Mouse (Mus musculus) lung, embryonic 16.5 days (tissue): ENCODE data around the gene Tmem135. TPM values are rescaled to one million over a fixed set of nuclear protein-coding genes. Genes with fewer than 3 reads are reported as not detected.
A peak's percentile ranks its signal among the peaks of the same experiment; 100 is the strongest.

Experiments
- ATAC-seq: fragments of 200-750 bp; cut with Nextera tagmentation; 2 replicates; pipeline ENCODE4 v1.8.0; 2017; ENCODE audit warnings: low read depth, mild to moderate bottlenecking, moderate library complexity
- H3K27ac ChIP-seq: fragments of 300-500 bp; sonication (generic); 2 replicates; pipeline ENCODE4 v1.5.1; 2014; ENCODE audit warnings: mild to moderate bottlenecking, control low read depth, low read length
- H3K27me3 ChIP-seq: fragments of 300-500 bp; sonication (generic); 2 replicates; pipeline ENCODE4 v1.6.1; 2014; ENCODE audit warnings: low read depth, low read length, mixed read lengths; ENCODE audit not compliant: control insufficient read depth, insufficient read depth
- H3K36me3 ChIP-seq: fragments of 300-500 bp; sonication (generic); 2 replicates; pipeline ENCODE4 v1.6.1; 2014; ENCODE audit warnings: low read length; ENCODE audit not compliant: control insufficient read depth, insufficient read depth
- H3K4me1 ChIP-seq: fragments of 300-500 bp; sonication (generic); replicated peaks from 2 replicates; pipeline ENCODE4 v1.6.1; 2014; ENCODE audit warnings: low read length, mixed read lengths; ENCODE audit not compliant: control insufficient read depth, insufficient read depth
- H3K4me2 ChIP-seq: fragments of 300-500 bp; sonication (generic); 2 replicates; pipeline ENCODE4 v1.6.1; 2014; ENCODE audit warnings: low read depth, low read length, control low read depth
- H3K4me3 ChIP-seq: fragments of 300-500 bp; sonication (generic); 2 replicates; pipeline ENCODE4 v1.5.1; 2014; ENCODE audit warnings: mild to moderate bottlenecking, low read length, control low read depth
- H3K9ac ChIP-seq: fragments of 300-500 bp; sonication (generic); 2 replicates; pipeline ENCODE4 v1.6.1; 2014; ENCODE audit warnings: low read length, control low read depth
- H3K9me3 ChIP-seq: fragments of 300-500 bp; sonication (generic); 2 replicates; pipeline ENCODE4 v1.6.1; 2016; ENCODE audit warnings: low read length; ENCODE audit not compliant: control insufficient read depth
- WGBS: fragments of 180-500 bp; shearing (Covaris S2); extraction: QIAGEN DNeasy Blood & Tissue Kit; methylation state at CpG from one replicate; pipeline ENCODE4 v1.1.7; 2014; 5-methylcytosine and 5-hydroxymethylcytosine counted together
- polyA plus RNA-seq: library from polyadenylated mRNA; unstranded; fragments of >200 nt; fragmentation: Nextera tagmentation; extraction: Ambion mirVana; gene quantifications from 2 replicates; pipeline ENCODE4 v1.2.1, GENCODE M21; 2015

Tmem135 gene
- polyA plus RNA-seq, 1 experiment from 2014 or later: 29.0 TPM

GRCm38 (mm10) chr7:89380935-89381705 is 22.9 kb downstream of the Tmem135 start:
- no peaks in the 10 kb centered on the region for H3K9me3 ChIP-seq
- peaks cover 8% of the 10 kb centered on the region for H3K4me1 ChIP-seq
- no peak overlapping the region for H3K4me3 ChIP-seq
- no peaks in the 10 kb centered on the region for H3K36me3 ChIP-seq
- no peaks in the 10 kb centered on the region for H3K27me3 ChIP-seq
- ATAC-seq: no peak
- no peak overlapping the region for H3K4me2 ChIP-seq
- H3K27ac ChIP-seq: peak overlapping the region; percentile 63
- 37% methylated on average over 7 of the region's 7 CpGs for WGBS
- H3K9ac ChIP-seq: no peak overlapping the region

GRCm38 (mm10) chr7:89371623-89372295 is 32.3 kb downstream of the Tmem135 start:
- no peak overlapping the region for H3K4me2 ChIP-seq
- no peak overlapping the region for H3K27ac ChIP-seq

GRCm38 (mm10) chr7:89370917-89371316 is 33.1 kb downstream of the Tmem135 start:
- H3K27me3 ChIP-seq: no peaks in the 10 kb centered on the region
- 0 out of 2 replicates have a peak overlapping the region, but pooled peaks have one; percentile 6 for H3K27ac ChIP-seq
- H3K9ac ChIP-seq: no peak overlapping the region
- H3K4me2 ChIP-seq: no peak overlapping the region
- ATAC-seq: peak; percentile 81
- H3K9me3 ChIP-seq: no peaks in the 10 kb centered on the region
- no peak overlapping the region for H3K4me3 ChIP-seq
- H3K4me1 ChIP-seq: peaks cover 5% of the 10 kb centered on the region; the same call in 1 of the 2 replicates
- H3K36me3 ChIP-seq: no peaks in the 10 kb centered on the region
- whole genome bisulfite sequencing: 10% methylated on average over 1 of the region's 1 CpGs

More at GRCm38 (mm10) chr7:89371623-89372295, 32.3 kb downstream of the Tmem135 start:
- H3K4me3 ChIP-seq: no peak overlapping the region
- H3K4me1 ChIP-seq: peaks cover 5% of the 10 kb centered on the region; the same call in 1 of the 2 replicates
- 42% methylated on average over 6 of the region's 6 CpGs for WGBS
- 0 out of 2 replicates have a peak, but pooled peaks have one; percentile 28 for ATAC-seq
- H3K9ac ChIP-seq: no peak overlapping the region
- H3K9me3 ChIP-seq: no peaks in the 10 kb centered on the region
- no peaks in the 10 kb centered on the region for H3K27me3 ChIP-seq
- H3K36me3 ChIP-seq: no peaks in the 10 kb centered on the region

GRCm38 (mm10) chr7:89370086-89370485 is 33.9 kb downstream of the Tmem135 start:
- Histone ChIP-seq H3K36me3 (no peaks in the 10 kb centered on the region), H3K4me3 (no peak overlapping the region), H3K9ac (no peak overlapping the region), H3K9me3 (no peaks in the 10 kb centered on the region), H3K27me3 (no peaks in the 10 kb centered on the region), H3K4me2 (no peak overlapping the region), H3K4me1 (peaks cover 5% of the 10 kb centered on the region; the same call in 1 of the 2 replicates), H3K27ac (no peak overlapping the region)
- 85% methylated on average over 1 of the region's 1 CpGs for WGBS
- no peak for ATAC-seq

GRCm38 (mm10) chr7:89367643-89368042 is 36.4 kb downstream of the Tmem135 start:
- Histone ChIP-seq H3K4me3 (no peak overlapping the region), H3K9ac (no peak overlapping the region), H3K27ac (no peak overlapping the region), H3K9me3 (no peaks in the 10 kb centered on the region), H3K36me3 (no peaks in the 10 kb centered on the region), H3K4me2 (no peak overlapping the region), H3K27me3 (no peaks in the 10 kb centered on the region), H3K4me1 (peaks cover 5% of the 10 kb centered on the region; the same call in 1 of the 2 replicates)
- WGBS: 18% methylated on average over 3 of the region's 3 CpGs
- ATAC-seq: no peak

GRCm38 (mm10) chr7:89365135-89365880 is 38.7 kb downstream of the Tmem135 start:
- Histone ChIP-seq H3K9ac (no peak overlapping the region), H3K4me1 (no peaks in the 10 kb centered on the region; the same call in 1 of the 2 replicates), H3K4me2 (no peak overlapping the region), H3K27me3 (no peaks in the 10 kb centered on the region), H3K27ac (no peak overlapping the region), H3K4me3 (no peak overlapping the region), H3K9me3 (no peaks in the 10 kb centered on the region), H3K36me3 (no peaks in the 10 kb centered on the region)
- WGBS: 43% methylated on average over 10 of the region's 10 CpGs
- ATAC-seq: no peak

GRCm38 (mm10) chr7:89363975-89364374 is 40.0 kb downstream of the Tmem135 start:
- no peak for ATAC-seq
- Histone ChIP-seq H3K36me3 (no peaks in the 10 kb centered on the region), H3K4me2 (no peak overlapping the region), H3K4me1 (no peaks in the 10 kb centered on the region; the same call in 1 of the 2 replicates), H3K27ac (no peak overlapping the region), H3K9me3 (no peaks in the 10 kb centered on the region), H3K4me3 (no peak overlapping the region), H3K9ac (no peak overlapping the region), H3K27me3 (no peaks in the 10 kb centered on the region)
- WGBS: 76% methylated on average over 5 of the region's 5 CpGs

GRCm38 (mm10) chr7:89356307-89356706 is 47.7 kb downstream of the Tmem135 start:
- no peaks in the 10 kb centered on the region for H3K36me3 ChIP-seq
- H3K4me3 ChIP-seq: no peak overlapping the region
- 51% methylated on average over 4 of the region's 4 CpGs for WGBS
- no peak overlapping the region for H3K9ac ChIP-seq
- H3K9me3 ChIP-seq: no peaks in the 10 kb centered on the region
- no peak overlapping the region for H3K4me2 ChIP-seq
- ATAC-seq: peak; percentile 87
- peaks cover 2% of the 10 kb centered on the region for H3K4me1 ChIP-seq
- H3K27me3 ChIP-seq: no peaks in the 10 kb centered on the region
- H3K27ac ChIP-seq: peak overlapping the region; percentile 22; the same call in 1 of the 2 replicates
